Mouse (Mus musculus) testis, adult 2 months (tissue): ENCODE measurements around the gene Car8.

Source experiments
- CTCF ChIP-seq: fragments of 200-500 bp; IDR thresholded peaks from 2 replicates; pipeline ENCODE4 v1.5.1; 2012; ENCODE audit warnings: low read depth, mild to moderate bottlenecking, inconsistent platforms, low read length, moderate library complexity; ENCODE audit not compliant: control insufficient read depth, insufficient read depth, insufficient replicate concordance
- POLR2A ChIP-seq: fragments of 200-500 bp; IDR thresholded peaks from 2 replicates; pipeline ENCODE4 v1.6.1; 2012; ENCODE audit warnings: low read depth, mild to moderate bottlenecking, inconsistent platforms, low read length, moderate library complexity; ENCODE audit not compliant: control insufficient read depth

DNA sequence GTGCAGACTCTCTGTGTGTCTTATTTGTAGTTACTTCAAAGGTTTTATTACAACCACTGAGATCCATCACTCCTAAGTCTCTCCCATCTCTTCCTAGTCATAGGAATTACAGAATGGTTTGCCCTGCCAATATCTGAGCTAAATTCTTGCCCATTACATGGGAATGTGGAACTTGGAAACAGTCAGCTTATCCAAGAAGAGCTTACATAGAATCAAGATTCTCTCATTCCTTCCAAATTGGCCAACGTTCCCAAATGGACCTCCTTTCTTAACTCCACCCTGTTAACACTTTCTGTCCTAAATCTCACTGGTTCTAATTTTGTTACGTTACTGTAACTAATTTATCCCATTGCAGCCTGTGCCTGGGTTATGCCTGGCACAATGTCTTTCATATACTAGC, 25.2 kb downstream of the Car8 start:
- no peak for TF ChIP-seq CTCF
- TF ChIP-seq POLR2A = no peak
